Mouse (Mus musculus) frontal cortex, postnatal 36 days (tissue): Measurements from ENCODE around the gene Slc4a2.

Experiments used
- DNase-seq, 2 experiments: peaks; one replicate each; pipeline ENCODE4 v3.0.0; 2022; ENCODE audit warnings: low spot score in 2 of 2

The Slc4a2 gene

GRCm38 (mm10) chr5:24466762-24467161 lies 43.1 kb downstream of the Slc4a2 start:
- DNase-seq, result no peak

GRCm38 (mm10) chr5:24470600-24470999 lies 47.0 kb downstream of the Slc4a2 start:
- DNase-seq, result peak; percentile 68 to 77

GRCm38 (mm10) chr5:24472884-24473619 lies 49.4 kb downstream of the Slc4a2 start:
- DNase-seq, result no peak

- DNase-seq, result no peak
Measured at GRCm38 (mm10) chr5:24474025-24474722, 50.5 kb downstream of the Slc4a2 start.

GRCm38 (mm10) chr5:24474723-24475261 lies 51.2 kb downstream of the Slc4a2 start:
- peak; percentile 73 to 75 for DNase-seq

- DNase-seq, result no peak
Measured at GRCm38 (mm10) chr5:24475476-24476241, 52.0 kb downstream of the Slc4a2 start.

- no peak for DNase-seq
Measured at GRCm38 (mm10) chr5:24477909-24478308, 54.3 kb downstream of the Slc4a2 start.

- DNase-seq, result peak; percentile 56 to 71
Measured at GRCm38 (mm10) chr5:24481647-24482046, 58.0 kb downstream of the Slc4a2 start.

GRCm38 (mm10) chr5:24482247-24483079 lies 58.8 kb downstream of the Slc4a2 start:
- no peak for DNase-seq

GRCm38 (mm10) chr5:24483326-24483725 lies 59.7 kb downstream of the Slc4a2 start:
- DNase-seq, result peak; percentile 70 to 74

- peak in 1 of 2 experiments; percentile 25 for DNase-seq
Measured at GRCm38 (mm10) chr5:24484963-24485362, 61.3 kb downstream of the Slc4a2 start.

- DNase-seq, result peak; percentile 88 to 89
Measured at GRCm38 (mm10) chr5:24486097-24486496, 62.5 kb downstream of the Slc4a2 start.

- no peak for DNase-seq
Measured at GRCm38 (mm10) chr5:24486738-24487137, 63.1 kb downstream of the Slc4a2 start.

- no peak for DNase-seq
Measured at GRCm38 (mm10) chr5:24490413-24490920, 66.8 kb downstream of the Slc4a2 start.
